Mouse (Mus musculus) cerebellum, adult (tissue): ENCODE data around the gene Thegl.
A peak's percentile ranks its signal among the peaks of the same experiment; 100 is the strongest.
"Not testable (repeated sequence)": the region's sequence is repeated elsewhere in the genome, so short reads cannot be mapped to it uniquely, and the experiment has no call there.

ENCODE experiments used
- ATAC-seq: cut with Nextera tagmentation; 2 replicates; pipeline ENCODE4 v1.9.2; 2017; ENCODE audit warnings: mild to moderate bottlenecking, moderate library complexity, mixed read lengths; ENCODE audit not compliant: insufficient number of reproducible peaks, low FRiP score, low TSS enrichment

Thegl gene

DNA sequence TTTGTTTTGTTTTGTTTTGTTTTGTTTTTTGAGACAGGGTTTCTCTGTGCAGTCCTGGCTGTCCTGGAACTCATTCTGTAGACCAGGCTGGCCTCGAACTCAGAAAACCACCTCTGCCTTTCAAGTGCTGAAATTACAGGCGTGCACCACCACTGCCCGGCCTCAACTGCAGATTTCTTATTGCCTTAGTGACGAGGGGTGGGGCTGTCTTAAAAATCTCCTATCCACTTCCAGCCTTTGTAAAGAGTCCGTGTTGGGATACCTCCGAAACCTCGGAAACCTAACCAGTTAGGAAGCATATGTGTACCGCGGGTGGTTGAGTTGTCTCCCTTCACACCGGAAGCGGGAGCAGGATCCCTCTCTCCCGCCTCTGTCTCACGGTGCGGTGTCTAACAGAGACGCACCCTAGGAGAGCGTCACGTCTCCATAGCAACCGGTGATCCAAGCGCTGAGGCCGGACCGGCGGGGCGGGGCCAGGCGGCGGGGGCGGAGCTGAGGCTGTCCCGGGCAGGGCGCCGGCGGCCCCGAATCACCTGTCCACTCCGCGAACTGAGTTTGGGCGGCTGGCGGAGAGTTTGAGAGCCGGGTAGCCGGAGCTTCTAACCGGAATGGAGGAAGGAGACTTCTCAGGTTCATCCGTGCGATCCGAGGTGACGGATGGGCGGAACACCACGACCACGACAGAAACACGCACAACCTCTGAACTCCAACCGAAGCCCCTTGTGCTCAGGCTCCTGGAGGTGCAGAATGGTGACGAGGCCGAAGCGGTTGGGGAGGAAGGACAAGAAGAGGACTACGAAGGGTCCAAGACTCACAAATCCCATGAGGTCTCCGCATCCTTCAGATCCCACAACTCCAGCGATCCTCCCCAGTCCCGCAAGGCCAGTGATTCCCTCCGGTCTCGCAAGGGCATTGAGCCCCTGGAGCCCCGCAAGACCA lies at the start of gene Thegl:
Gene Thegl, plus strand, starts transcription at position 480 of the 939 bp plus-strand sequence.
- peak; percentile 78 for ATAC-seq

DNA sequence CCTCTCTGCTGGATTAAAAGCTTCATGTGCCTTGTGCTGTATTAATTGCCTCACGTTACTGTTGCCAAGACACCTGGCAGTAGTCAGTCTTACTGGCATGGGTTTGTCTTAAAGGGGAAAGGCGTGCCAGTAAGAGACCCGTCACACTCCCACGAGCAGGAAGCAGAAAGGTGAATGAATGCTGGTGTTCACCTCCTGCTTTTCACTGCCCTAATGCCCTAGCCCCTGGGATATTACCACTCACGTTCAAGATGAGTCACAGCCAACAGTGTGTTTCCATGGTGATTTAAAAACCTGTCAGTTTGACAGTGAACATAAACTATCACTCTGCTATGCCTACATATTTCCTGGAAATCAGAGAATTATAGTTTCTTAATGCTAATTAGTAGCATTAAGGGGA lies 46.6 kb upstream of the Thegl start:
- ATAC-seq, result no peak

DNA sequence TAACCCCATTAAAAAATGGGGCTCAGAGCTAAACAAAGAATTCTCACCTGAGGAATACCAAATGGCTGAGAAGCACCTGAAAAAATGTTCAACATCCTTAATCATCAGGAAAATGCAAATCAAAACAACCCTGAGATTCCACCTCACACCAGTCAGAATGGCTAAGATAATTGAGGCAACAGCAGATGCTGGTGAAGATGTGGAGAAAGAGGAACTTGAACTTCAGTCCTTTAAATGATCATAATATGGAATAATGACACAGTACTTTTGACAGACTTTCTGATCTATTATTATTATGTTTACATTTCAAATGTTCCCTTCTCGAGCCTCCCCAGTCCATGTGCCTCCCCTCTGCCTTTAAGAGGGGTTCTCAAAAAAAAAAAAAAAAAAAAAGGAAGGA lies 44.7 kb upstream of the Thegl start:
- ATAC-seq, result not testable (repeated sequence)

DNA sequence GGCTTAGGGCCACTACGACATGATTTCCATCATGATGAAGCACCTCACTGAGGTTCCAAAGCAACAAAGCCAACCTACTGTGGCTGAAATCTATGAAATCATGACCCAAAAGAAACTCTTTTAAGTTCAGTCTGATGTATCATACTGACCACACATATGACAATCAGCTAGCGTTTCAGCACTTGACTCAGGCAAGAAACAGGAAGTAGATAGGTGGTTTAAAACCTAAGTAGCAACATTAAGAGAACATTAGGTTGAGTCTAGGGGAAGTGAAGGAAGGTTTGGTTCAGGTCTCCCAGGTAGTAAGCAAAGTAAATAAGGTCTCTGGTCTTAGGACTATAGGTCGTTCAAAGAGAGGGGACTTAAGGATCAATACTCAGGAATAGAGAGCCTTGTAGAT lies 42.3 kb upstream of the Thegl start:
- ATAC-seq, result no peak

DNA sequence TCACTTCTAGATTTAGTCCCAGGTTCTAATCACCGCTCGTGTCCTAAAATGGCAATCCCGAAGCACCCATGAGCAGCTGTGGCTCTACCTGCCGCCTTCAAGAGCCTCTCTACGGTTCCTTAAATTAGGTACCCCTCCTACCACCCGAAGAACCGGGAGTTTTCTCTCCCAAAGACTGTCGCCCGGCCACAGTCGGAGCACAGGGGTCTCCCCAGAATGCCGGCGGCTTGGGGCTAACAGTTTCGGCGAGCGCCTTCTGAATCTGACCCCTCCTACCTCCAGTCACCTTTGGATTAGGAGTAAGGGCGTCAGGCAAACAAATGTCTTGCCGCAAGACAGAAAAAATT lies 41.6 kb upstream of the Thegl start:
- ATAC-seq, result no peak; the same call in 1 of the 2 replicates

DNA sequence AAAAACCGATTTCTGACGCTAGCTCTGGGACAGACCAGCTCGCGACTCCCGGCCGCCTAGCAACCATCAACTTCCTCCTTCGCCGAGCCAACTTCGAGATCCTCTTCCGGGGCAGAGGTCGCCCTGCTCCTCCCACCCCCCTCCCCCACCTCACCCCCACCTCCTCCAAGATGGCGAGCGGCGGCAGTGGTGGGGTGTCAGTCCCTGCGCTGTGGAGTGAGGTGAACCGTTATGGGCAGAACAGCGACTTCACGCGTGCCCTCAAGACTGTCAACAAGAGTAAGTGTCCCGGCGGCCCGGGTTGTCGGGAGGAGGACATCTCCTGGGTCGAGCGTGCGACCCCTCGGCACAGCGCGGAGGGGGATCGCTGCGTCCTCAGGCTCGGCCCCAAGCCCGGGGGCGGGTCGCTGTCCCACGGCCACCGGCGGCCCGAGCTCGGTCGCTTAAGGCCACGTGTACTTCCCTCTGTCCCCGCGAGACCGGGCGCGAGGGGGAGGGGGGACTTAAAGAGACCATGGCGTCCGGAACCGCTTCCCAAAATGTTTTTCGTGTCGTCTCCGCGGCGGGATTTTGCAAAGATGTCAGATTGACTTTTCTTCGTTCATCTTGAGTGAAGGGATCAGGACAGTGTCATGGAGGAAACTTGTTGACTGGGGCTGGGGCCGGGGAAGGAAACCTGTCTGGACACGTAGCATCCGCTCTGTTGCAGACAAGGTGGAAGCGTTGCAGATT lies 41.1 kb upstream of the Thegl start, which contains the start of gene Srp72:
Gene Srp72, plus strand, starts transcription at position 130 of the 732 bp plus-strand sequence.
- peak; percentile 85 for ATAC-seq

DNA sequence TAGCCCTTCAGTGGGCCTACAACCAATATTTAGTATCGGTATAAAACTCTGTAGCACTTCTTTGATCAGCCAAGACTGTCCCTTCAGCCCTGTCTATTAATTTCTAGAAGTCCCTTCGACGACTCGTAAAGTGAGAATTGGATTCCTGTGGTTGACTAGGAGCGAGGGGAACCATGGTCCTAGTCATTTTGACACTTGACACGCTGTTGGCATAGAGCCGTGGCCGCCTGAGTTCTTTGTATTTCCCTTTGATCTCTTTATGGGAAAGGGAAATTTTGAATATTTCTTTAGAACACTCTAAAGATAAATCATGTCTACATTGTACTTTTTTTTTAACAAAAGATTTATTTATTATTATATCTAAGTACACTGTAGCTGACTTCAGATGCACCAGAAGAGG lies 40.1 kb upstream of the Thegl start:
- no peak for ATAC-seq

DNA sequence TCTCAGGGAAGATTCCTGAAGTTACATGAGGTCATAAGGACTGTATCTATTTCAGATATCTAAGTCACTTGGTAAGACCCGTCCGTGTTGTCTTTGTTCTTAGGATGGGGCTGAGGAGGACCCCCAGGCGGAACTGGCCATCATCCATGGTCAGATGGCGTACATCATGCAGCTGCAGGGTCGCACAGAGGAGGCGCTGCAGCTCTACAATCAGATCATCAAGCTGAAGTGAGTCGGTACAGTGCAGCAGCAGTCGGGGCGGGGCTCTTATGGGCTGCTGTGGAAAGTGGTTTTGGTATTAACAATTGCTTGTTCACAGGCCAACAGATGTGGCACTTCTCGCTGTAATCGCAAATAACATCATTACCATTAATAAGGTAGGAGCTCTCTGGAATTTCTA lies 31.8 kb upstream of the Thegl start:
- no peak for ATAC-seq

DNA sequence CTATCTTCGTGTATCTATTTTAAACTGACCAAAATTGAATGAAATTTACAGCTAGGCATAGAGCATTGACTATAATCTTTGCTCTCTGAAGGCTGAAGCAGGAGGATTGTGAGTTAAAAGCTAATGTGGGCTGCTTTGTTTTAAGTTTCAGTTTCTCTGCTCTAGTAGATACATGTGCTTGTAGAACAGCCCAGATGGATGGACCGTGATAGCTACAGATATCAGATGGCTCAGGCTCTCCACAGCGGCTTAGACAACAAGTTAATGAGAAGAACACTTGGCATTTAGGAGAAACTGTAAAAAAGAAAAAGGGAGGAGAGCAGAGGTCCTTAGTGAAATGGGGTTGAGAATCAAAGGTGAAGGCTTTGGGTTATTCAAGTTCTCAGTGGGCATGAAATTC lies 25.0 kb upstream of the Thegl start:
- ATAC-seq, result no peak

DNA sequence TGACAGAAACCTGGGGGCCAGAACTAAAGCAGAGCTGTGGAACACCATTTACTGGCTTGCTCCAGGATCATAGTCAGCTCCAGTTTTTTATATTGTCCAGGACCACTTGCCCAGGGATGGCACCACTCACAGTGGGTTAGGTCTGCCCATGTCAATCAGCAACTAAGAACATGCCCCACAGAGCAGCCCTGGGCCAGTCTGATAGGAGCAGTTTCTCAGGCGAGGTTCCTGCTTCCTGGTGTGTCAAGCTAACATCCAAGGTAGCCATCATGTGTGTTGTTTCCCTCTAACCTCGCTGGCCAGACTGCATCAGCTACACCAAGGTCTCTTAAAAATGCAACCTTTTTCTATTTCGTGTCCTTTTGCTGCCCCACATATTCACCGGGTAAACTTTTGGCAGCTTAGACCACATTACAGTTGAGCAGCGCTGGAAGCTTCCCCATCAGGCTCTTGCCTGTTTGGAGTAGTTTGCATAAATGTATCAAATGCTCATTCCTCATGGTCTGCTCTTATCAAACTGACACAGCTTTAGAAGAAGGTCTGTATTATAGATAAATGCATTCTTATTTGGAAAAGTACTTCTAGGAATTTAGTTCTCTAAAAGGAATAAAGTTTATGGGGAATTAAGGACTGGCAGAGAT lies 22.5 kb upstream of the Thegl start:
- ATAC-seq, result no peak

DNA sequence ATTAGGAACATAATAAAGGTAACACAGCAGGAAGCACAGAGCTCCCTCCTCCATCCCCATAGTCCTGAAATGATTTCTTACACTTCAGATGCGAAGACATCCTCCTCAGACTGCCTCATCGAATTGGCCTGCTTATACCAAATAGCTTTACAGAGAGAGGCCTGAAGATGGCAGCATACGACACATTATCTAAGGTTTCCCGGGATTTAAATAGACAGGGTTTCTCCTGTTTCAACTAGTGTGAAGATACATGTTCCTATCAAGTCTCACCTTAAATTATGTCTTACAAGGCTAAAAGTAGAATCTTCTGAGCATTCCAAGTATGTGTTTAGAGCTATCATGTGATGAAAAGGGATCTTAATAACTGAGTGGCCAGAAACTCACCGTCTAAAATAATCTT lies 17.4 kb upstream of the Thegl start:
- ATAC-seq, result peak; percentile 52; the same call in 1 of the 2 replicates

DNA sequence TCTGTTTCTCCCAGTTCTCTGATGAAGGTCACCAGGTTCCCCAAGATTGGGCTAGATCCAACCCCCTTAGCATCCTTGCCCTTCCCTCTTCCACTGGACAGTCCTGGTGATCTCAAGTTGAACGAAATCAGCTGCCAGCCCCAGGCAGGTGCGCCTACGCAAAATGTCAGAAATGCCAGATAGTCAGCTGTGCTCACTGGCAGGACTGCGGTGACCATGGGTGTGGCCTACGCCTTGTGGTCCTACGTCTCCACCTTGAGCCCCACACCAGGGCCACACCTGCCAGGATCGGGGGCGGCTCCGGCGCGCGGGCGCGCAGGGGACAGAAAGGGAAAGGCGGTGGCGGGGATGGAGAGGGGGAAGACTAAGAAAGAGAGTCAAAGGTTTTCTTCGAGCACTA lies 14.6 kb upstream of the Thegl start:
- no peak for ATAC-seq

DNA sequence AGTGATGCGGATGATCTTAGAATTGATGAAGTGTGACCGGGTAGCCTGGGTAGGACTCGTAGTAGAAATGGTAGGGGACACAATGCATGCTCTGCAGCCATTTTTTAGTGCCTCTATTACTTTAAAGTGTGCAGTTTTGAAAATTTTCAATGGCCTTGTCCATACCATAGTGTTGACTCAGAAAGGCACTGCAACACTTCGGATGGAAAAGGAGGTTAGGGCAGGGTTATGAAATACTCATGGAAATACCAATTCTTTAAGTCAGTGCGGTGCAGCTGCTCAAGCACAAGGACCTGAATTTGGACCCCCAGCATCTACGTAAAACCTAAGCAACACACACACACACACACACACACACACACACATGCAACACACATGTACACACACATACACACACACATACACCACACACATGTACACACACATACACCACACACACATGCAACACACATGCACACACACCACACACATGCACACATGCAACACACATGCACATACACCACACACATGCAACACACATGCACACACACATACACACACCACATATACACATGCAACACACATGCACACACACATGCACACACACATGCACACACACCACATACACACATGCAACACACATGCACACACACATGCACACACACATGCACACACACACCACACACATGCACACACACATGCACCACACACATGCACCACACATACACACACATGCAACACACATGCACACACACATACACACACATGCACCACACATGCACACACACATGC lies 11.6 kb upstream of the Thegl start, which contains the start of gene Arl9:
Gene Arl9, plus strand, starts transcription at position 5 of the 771 bp plus-strand sequence.
- no peak for ATAC-seq

DNA sequence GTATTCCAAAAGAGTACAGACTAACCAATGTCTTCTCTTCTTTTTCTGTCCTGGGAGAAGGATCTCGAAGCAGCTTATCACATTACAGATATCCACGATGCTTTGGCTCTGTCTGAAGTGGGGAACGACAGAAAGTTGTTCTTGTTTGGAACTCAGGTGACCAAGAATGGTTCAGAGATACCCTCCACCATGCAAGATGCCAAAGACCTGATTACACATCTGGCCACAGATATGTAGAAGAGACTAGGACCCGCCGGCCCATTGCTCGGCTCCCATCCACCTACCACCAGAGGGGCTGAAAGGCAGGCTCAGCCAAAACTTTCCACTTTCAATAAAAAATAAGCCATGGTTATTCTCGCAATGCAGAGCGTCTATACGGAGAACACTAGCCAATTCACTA lies 5.5 kb upstream of the Thegl start:
- no peak for ATAC-seq

DNA sequence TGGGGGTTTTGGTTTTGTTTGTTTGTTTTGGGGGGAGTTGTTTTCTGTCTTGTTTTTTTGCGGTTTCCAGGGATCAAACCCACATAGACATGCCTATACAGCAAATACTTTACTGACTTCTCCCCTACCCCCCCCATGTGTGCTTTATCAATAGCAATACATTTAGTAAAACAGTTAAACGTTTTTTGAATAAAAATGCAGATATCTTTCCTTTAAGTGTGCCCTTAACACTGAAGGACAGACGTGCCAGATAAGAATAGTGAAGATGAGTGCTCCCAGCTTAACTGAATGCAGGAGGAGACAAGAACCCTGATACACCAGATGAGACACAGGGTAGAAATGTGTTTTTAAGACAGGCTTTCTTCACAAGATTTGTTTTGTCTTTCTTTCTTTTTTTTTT lies 4.7 kb upstream of the Thegl start:
- no peak for ATAC-seq

DNA sequence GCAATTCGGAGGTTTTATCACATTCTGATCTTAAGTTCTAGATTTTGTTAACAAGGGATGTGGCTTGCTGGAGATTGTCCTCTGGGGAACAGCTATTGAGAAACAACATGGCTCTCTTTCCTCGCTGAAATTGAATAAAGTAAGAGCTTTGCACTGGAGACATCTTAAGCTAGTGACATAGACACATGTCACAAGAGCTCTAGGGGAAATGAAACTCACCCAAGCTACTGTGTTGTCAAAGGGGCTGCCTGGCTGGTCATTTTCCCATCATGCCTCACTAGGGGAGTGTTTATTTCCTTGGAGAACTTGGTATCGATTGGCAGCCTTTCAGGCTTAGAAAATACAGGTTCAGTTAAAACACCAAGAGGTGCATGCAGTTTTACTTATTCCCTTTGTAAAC lies 2.7 kb upstream of the Thegl start:
- no peak for ATAC-seq

DNA sequence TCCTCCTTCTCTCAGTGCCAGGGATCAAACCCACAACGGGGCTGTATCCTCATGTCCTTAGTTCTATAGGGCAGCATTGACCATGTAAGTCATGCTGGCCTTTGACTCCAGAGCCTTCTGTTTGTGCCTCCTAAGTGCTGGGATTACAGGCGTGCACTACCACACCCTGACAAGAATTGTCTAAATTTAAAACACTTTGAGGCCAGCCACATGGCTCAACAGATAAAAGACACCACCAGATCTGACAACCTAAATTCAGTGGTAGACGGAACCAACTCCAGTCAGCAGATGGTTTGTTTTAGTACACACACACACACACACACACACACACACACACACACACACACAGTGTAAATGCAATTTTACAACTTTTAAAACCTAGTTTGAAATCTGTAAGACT lies 12.2 kb downstream of the Thegl start:
- ATAC-seq, result no peak

DNA sequence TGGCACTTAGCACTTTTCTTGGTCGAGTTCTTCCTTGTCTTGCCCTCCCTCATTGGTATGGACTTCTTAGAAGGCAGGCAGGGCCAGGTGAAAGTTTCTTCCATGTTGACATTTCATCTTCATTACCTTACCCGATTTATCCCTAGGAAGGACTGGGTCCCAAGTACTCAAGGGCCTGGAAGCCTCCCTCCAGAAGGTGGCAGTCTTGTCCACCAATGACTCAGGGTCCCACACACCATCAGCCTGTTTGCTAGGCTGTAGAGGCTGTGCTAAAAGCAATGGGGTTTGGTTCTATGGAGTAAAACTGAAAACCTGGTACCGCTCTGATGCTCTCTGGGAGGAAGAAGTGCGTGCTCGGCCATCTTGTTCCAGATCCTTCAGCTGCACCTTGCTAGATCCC lies 13.9 kb downstream of the Thegl start:
- ATAC-seq, result 0 out of 2 replicates have a peak, but pooled peaks have one; percentile 26

DNA sequence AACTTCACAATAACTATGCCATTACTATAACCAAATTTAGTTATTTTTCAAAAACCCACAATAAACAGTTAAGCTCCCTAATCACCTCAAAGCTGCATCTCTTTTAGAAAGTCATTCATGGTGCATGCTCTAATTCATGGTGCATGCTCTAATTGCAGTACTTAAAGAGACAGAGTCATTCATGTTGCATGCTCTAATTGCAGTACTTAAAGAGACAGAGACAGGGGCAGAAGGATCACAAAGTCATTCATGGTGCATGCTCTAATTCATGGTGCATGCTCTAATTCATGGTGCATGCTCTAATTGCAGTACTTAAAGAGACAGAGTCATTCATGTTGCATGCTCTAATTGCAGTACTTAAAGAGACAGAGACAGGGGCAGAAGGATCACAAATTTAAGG lies 19.3 kb downstream of the Thegl start:
- ATAC-seq, result not testable (repeated sequence)

DNA sequence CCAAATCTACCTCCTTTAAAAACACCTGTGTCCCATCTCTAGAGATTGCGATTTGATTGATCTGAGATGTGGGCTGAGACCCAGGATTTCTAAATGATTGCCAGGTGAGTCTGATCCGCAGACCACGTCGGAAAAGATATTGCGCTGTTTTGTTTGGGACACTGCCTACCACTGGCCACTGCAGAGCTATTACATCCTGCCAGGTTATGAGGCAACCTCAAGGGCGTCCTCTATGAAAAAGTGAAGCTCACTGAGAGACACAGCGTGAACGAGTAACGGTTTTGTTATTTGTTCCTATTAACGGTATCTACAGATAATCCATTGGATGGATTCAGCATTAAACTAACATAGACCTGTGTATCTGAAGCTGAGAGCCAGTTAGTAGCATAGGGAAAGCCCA lies 22.6 kb downstream of the Thegl start:
- no peak for ATAC-seq
